Mouse (Mus musculus): ENCODE data around the gene BC017158. TPM values are rescaled to one million over a fixed set of nuclear protein-coding genes. Genes with fewer than 3 reads are reported as not detected.

Gene BC017158
- polyA plus RNA-seq, 1 experiment from 2014 or later, result 16.7 TPM

DNA sequence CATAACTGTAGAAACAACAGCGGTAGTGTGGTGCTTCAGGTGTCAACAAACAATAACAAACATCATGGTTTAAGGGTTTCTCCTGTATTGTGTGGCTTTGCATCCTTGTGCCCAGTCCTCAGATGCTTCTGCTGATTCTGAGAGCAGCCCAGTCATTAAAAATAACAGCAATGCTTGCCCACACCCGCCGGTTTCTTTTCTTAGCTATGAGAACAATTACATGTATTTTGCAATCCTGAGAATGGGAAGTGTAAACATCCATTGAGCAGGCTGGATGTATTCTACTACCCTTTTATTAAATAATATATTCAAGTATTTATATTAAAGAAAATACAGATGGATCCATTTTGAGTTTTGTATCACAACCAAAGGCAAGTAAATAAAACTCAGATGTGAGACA lies 4.2 kb upstream of the BC017158 start:
- WGBS, result 43% methylated on average over 3 of the region's 3 CpGs
- H3K4me3 ChIP-seq (ENCODE audit: low read depth, low read length), result no peak overlapping the region
- peak; percentile 65 for DNase-seq (ENCODE audit: low spot score)
- ATAC-seq, result no peak
- H3K27ac ChIP-seq (ENCODE audit: low read length), result no peak overlapping the region
- peaks cover 4% of the 10 kb centered on the region; the same call in 1 of the 2 replicates for H3K4me1 ChIP-seq (ENCODE audit: insufficient read depth, low read depth, low read length)
- H3K9me3 ChIP-seq (ENCODE audit: low read length), result no peaks in the 10 kb centered on the region
- no peak overlapping the region for H3K4me2 ChIP-seq (replicated peaks; ENCODE audit: low read depth, low read length)
- H3K36me3 ChIP-seq (ENCODE audit: insufficient read depth, low read length), result no peaks in the 10 kb centered on the region
- no peak for TF ChIP-seq EP300 (IDR thresholded peaks at IDR 0.05)
- no peak for TF ChIP-seq CTCF (IDR thresholded peaks at IDR 0.05)
- no peaks in the 10 kb centered on the region for H3K27me3 ChIP-seq (replicated peaks; ENCODE audit: insufficient read depth, low read length)
- no peak overlapping the region for H3K9ac ChIP-seq (replicated peaks; ENCODE audit: low read depth)

DNA sequence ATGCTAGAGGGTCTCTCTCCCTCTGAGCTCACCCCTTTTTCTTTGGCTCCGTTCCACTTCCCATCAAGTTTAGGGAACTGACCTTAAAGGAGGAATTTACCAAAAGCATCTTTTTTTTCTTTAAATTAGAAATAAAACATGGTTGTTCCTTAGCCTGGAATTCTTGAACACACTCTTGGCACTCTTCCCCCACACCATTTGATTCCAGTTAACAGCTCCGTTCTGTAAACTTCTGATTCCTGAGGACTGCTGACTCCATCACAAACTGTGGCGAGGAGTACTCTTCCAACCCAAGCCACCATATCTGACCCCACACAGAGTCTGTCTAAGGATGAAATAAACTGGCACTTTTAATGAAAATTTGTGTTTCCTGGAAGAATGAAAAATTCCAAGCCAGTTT lies 3.0 kb upstream of the BC017158 start:
- Histone ChIP-seq H3K9ac (replicated peaks; ENCODE audit: low read depth) (no peak overlapping the region), H3K4me1 (ENCODE audit: insufficient read depth, low read depth, low read length) (peaks cover 4% of the 10 kb centered on the region; the same call in 1 of the 2 replicates), H3K27ac (ENCODE audit: low read length) (no peak overlapping the region), H3K9me3 (ENCODE audit: low read length) (no peaks in the 10 kb centered on the region), H3K36me3 (ENCODE audit: insufficient read depth, low read length) (no peaks in the 10 kb centered on the region), H3K4me2 (replicated peaks; ENCODE audit: low read depth, low read length) (no peak overlapping the region), H3K27me3 (replicated peaks; ENCODE audit: insufficient read depth, low read length) (no peaks in the 10 kb centered on the region), H3K4me3 (ENCODE audit: low read depth, low read length) (no peak overlapping the region)
- no peak for ATAC-seq
- 46% methylated on average over 3 of the region's 3 CpGs for WGBS
- no peak for TF ChIP-seq EP300 (IDR thresholded peaks at IDR 0.05)
- no peak for TF ChIP-seq CTCF (IDR thresholded peaks at IDR 0.05)
- DNase-seq (ENCODE audit: low spot score), result peak; percentile 38

DNA sequence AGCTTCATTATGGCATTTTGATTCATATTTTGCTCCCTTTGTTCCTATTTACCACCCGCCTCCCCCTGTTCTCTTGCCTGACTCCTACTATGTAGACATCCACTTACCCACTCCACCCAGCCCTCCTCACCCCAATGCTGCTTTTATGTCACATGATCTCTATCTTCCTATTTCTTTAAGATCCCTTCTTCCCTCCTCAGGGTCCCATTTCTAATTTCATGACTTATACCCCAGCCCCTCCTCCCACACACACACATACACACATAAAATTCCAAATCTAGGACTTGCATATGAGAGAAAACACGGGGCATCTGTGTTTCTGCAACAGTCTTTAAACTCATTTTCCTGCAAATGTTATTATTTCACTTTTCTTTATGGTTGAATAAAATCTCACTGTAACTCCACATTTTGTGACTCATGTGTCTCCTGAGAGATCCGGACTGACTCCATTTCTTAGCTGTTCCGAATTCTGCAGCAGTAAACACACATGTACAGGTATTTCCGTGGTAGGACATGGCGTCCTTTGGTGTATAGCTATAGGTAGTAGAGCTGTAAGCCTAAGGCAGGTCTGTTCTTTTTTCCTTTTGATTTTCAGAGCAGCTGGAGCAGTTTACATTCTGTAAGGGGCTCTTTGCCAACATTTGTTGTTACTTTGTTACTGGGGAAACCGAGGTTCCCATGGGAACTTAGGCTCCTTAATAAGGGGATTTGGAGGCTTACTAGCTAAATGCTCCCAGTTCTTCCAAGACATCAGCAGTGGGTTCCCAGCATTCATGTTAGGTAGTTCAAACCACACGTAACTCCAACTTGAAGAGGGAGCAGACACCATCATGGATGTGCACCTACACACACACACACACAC lies 742 bp upstream of the BC017158 start:
- Histone ChIP-seq H3K36me3 (ENCODE audit: insufficient read depth, low read length) (no peaks in the 10 kb centered on the region), H3K9me3 (ENCODE audit: low read length) (no peaks in the 10 kb centered on the region), H3K4me1 (ENCODE audit: insufficient read depth, low read depth, low read length) (peaks cover 4% of the 10 kb centered on the region; the same call in 1 of the 2 replicates), H3K27me3 (replicated peaks; ENCODE audit: insufficient read depth, low read length) (no peaks in the 10 kb centered on the region), H3K4me2 (replicated peaks; ENCODE audit: low read depth, low read length) (peak overlapping the region; percentile 86), H3K9ac (replicated peaks; ENCODE audit: low read depth) (peak overlapping the region; percentile 63; the same call in 1 of the 2 replicates), H3K27ac (ENCODE audit: low read length) (peak overlapping the region; percentile 75; the same call in 1 of the 2 replicates), H3K4me3 (ENCODE audit: low read depth, low read length) (peak overlapping the region; percentile 90)
- DNase-seq (ENCODE audit: low spot score) (peak; percentile 82), ATAC-seq (peak; percentile 29)
- 67% methylated on average over 8 of the region's 8 CpGs for WGBS
- TF ChIP-seq CTCF (IDR thresholded peaks at IDR 0.05) (no peak), EP300 (IDR thresholded peaks at IDR 0.05) (no peak)

DNA sequence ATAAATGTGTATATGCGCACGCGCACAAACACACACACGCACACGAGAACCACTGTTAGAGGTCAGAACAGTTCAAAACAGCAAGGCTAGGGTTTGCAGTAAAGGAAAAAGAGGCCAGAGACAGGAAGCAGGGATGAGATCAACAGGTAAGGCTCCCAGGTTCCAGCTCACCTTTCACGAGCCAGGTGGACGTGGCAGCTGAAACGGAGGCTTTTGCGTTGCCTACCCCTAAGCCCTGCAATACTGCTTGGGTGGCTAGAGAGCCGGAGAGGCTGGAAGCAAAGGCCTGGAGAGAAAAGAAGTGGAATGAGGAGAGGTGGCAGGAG lies 716 bp downstream of the BC017158 start:
- Histone ChIP-seq H3K4me1 (ENCODE audit: insufficient read depth, low read depth, low read length) (peaks cover 4% of the 10 kb centered on the region; the same call in 1 of the 2 replicates), H3K27me3 (replicated peaks; ENCODE audit: insufficient read depth, low read length) (no peaks in the 10 kb centered on the region), H3K4me3 (ENCODE audit: low read depth, low read length) (peak overlapping the region; percentile 90), H3K9me3 (ENCODE audit: low read length) (no peaks in the 10 kb centered on the region), H3K27ac (ENCODE audit: low read length) (peak overlapping the region; percentile 75), H3K9ac (replicated peaks; ENCODE audit: low read depth) (peak overlapping the region; percentile 63), H3K36me3 (ENCODE audit: insufficient read depth, low read length) (no peaks in the 10 kb centered on the region), H3K4me2 (replicated peaks; ENCODE audit: low read depth, low read length) (peak overlapping the region; percentile 86)
- WGBS, result 31% methylated on average over 10 of the region's 10 CpGs
- no peak for TF ChIP-seq CTCF (IDR thresholded peaks at IDR 0.05)
- TF ChIP-seq EP300 (IDR thresholded peaks at IDR 0.05), result no peak
- ATAC-seq (peak; percentile 31; the same call in 1 of the 2 replicates), DNase-seq (ENCODE audit: low spot score) (no peak)

DNA sequence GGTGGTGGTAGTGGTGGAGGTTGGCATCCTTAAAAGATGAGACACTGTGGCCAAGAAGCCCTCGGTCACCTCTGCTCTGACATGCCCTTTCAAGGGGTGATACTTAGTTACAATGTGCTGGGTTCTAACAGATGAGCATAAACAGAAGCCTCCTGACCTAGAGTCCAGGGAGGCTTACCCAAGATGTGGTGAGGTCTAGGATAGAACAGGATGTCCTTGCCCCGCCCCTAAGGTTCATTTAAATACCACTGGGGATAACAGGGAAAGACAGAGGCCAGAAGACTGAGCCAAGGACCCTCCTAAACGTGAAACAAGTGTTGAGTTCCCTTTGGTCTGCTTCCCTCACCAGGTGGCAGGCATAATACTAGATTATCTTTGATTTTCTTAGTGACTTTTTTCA lies 1.5 kb downstream of the BC017158 start:
- no peak overlapping the region for H3K27ac ChIP-seq (ENCODE audit: low read length)
- no peaks in the 10 kb centered on the region for H3K36me3 ChIP-seq (ENCODE audit: insufficient read depth, low read length)
- H3K4me2 ChIP-seq (replicated peaks; ENCODE audit: low read depth, low read length), result peak overlapping the region; percentile 86; the same call in 1 of the 2 replicates
- H3K9ac ChIP-seq (replicated peaks; ENCODE audit: low read depth), result no peak overlapping the region
- 54% methylated on average over 3 of the region's 3 CpGs for WGBS
- H3K9me3 ChIP-seq (ENCODE audit: low read length), result no peaks in the 10 kb centered on the region
- DNase-seq (ENCODE audit: low spot score), result no peak
- peaks cover 4% of the 10 kb centered on the region; the same call in 1 of the 2 replicates for H3K4me1 ChIP-seq (ENCODE audit: insufficient read depth, low read depth, low read length)
- no peak overlapping the region for H3K4me3 ChIP-seq (ENCODE audit: low read depth, low read length)
- no peaks in the 10 kb centered on the region for H3K27me3 ChIP-seq (replicated peaks; ENCODE audit: insufficient read depth, low read length)
- ATAC-seq, result no peak
- no peak for TF ChIP-seq CTCF (IDR thresholded peaks at IDR 0.05)
- no peak for TF ChIP-seq EP300 (IDR thresholded peaks at IDR 0.05)

DNA sequence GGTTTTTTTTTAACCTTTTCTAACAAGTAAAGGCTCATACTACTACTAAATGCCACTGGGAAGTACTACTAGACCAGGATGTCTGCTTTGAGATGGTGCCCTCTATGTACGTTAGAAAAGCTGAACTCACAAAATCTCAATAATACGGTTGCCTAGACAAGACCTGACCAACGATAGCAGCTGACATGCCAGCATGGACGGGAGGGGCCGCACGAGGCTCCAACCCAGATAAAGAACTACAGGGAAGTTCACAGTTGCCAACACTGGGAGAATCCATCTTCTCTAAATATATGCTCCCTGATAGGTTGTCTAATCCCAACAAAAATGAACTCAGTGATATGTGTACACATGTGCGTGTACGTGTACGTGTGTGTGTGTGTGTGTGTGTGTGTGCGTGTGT lies 3.2 kb downstream of the BC017158 start:
- no peaks in the 10 kb centered on the region for H3K36me3 ChIP-seq (ENCODE audit: insufficient read depth, low read length)
- 89% methylated on average over 10 of the region's 10 CpGs for WGBS
- TF ChIP-seq EP300 (IDR thresholded peaks at IDR 0.05) (no peak), CTCF (IDR thresholded peaks at IDR 0.05) (no peak)
- no peak overlapping the region for H3K27ac ChIP-seq (ENCODE audit: low read length)
- DNase-seq (ENCODE audit: low spot score), result no peak
- H3K27me3 ChIP-seq (replicated peaks; ENCODE audit: insufficient read depth, low read length), result no peaks in the 10 kb centered on the region
- H3K9ac ChIP-seq (replicated peaks; ENCODE audit: low read depth), result no peak overlapping the region
- H3K4me3 ChIP-seq (ENCODE audit: low read depth, low read length), result no peak overlapping the region
- no peak overlapping the region for H3K4me2 ChIP-seq (replicated peaks; ENCODE audit: low read depth, low read length)
- H3K9me3 ChIP-seq (ENCODE audit: low read length), result no peaks in the 10 kb centered on the region
- H3K4me1 ChIP-seq (ENCODE audit: insufficient read depth, low read depth, low read length), result peaks cover 4% of the 10 kb centered on the region; the same call in 1 of the 2 replicates
- no peak for ATAC-seq

All from lung, postnatal 0 days (tissue).